Mouse (Mus musculus) kidney, postnatal 14 days (tissue): Measurements from ENCODE around the gene Esp4.
"Not testable (repeated sequence)": the region's sequence is repeated elsewhere in the genome, so short reads cannot be mapped to it uniquely, and the experiment has no call there.

Source experiments
- DNase-seq: peaks from one replicate; pipeline ENCODE4 v3.0.0; 2022; ENCODE audit warnings: mixed read lengths

Esp4 gene

GRCm38 (mm10) chr17:40598294-40598693 lies at the start of gene Esp4:
Gene Esp4 (plus strand): TSS chr17:40598594.
- DNase-seq: no peak

GRCm38 (mm10) chr17:40553470-40553869 lies 44.9 kb upstream of the Esp4 start:
- DNase-seq: no peak

GRCm38 (mm10) chr17:40561207-40561606 lies 37.2 kb upstream of the Esp4 start, which contains the start of gene Esp6:
Gene Esp6 (plus strand): TSS chr17:40561507.
- DNase-seq: no peak

- not testable (repeated sequence) for DNase-seq
Measured at GRCm38 (mm10) chr17:40583906-40584305, 14.5 kb upstream of the Esp4 start.

GRCm38 (mm10) chr17:40591297-40591696 lies 7.1 kb upstream of the Esp4 start:
- DNase-seq: no peak

GRCm38 (mm10) chr17:40631775-40632174 lies 33.4 kb downstream of the Esp4 start, which contains the start of gene Esp3:
Gene Esp3 (plus strand): TSS chr17:40632075.
- not testable (repeated sequence) for DNase-seq
